Mouse (Mus musculus): ENCODE measurements around the gene Rhof. TPM values are rescaled to one million over a fixed set of nuclear protein-coding genes. Genes with fewer than 3 reads are reported as not detected.
A peak's percentile ranks its signal among the peaks of the same experiment; 100 is the strongest.

Gene Rhof
- polyA plus RNA-seq, 1 experiment = 70.7 TPM

GRCm38 (mm10) chr5:123139722-123140627 is 7.5 kb upstream of the Rhof start:
- no peak for TF ChIP-seq POLR2A (IDR thresholded peaks at IDR 0.05; ENCODE audit: low read depth, low read length)
- no peak for TF ChIP-seq CTCF (IDR thresholded peaks at IDR 0.05; ENCODE audit: extremely low read depth, insufficient read depth, insufficient read length, insufficient replicate concordance)
- Histone ChIP-seq H3K4me3 (ENCODE audit: extremely low read depth, insufficient read depth, insufficient read length) (peak overlapping the region; percentile 71), H3K27me3 (ENCODE audit: control insufficient read depth, insufficient read depth, low read length) (no peaks in the 10 kb centered on the region), H3K4me1 (ENCODE audit: control insufficient read depth, insufficient read depth, insufficient read length) (peaks cover 29% of the 10 kb centered on the region; the same call in 1 of the 2 replicates), H3K36me3 (ENCODE audit: control insufficient read depth, insufficient read depth, low read length) (peaks cover 17% of the 10 kb centered on the region), H3K27ac (ENCODE audit: insufficient read depth, low read length) (peak overlapping the region; percentile 99)
- WGBS = 2% methylated on average over 28 of the region's 28 CpGs
- DNase-seq (ENCODE audit: low read depth in 1 of 2, low spot score in 2 of 2) = no peak

GRCm38 (mm10) chr5:123138953-123139721 is 6.6 kb upstream of the Rhof start:
- peaks cover 20% of the 10 kb centered on the region; the same call in 1 of the 2 replicates for H3K4me1 ChIP-seq (ENCODE audit: control insufficient read depth, insufficient read depth, insufficient read length)
- 2% methylated on average over 39 of the region's 39 CpGs for WGBS
- DNase-seq (ENCODE audit: low read depth in 1 of 2, low spot score in 2 of 2) = peak in 1 of 2 experiments; percentile 68

DNA sequence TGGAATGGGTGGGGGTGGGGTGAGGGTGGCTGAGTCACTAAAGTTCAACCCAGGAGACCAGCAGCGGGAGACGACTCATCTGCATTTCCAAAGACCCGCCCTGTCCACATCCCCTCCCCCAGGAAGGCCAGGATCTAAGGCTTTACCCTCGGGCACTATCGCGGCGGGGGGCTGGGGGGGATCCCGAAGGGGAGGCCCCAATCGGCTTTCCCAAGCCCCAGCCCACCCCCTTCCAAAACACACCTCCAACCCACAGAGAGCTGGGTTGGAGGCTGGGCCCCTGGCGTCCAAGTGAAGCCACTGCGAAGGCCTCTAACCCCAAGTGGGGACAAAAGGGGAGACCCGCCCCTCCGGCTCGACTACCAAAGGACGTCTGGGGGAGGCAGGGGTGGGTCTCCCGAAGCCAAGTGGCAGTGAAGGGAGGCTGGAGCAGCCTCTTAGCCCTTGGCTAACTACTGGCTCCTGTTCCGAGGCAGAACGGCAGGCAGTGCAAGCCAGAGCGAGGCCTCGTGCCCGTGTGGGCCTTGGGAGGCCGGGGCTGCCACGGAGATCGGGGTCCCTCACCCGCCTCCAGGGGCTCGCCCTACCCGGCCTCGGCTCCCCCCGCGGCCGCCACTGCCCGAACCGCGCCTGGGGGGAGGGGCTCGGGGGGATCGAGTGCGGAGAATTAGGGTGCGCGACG is 5.9 kb upstream of the Rhof start:
- DNase-seq (ENCODE audit: low read depth in 1 of 2, low spot score in 2 of 2) = no peak
- Histone ChIP-seq H3K27ac (ENCODE audit: insufficient read depth, low read length) (peak overlapping the region; percentile 99), H3K4me3 (ENCODE audit: extremely low read depth, insufficient read depth, insufficient read length) (peak overlapping the region; percentile 71), H3K27me3 (ENCODE audit: control insufficient read depth, insufficient read depth, low read length) (no peaks in the 10 kb centered on the region), H3K4me1 (ENCODE audit: control insufficient read depth, insufficient read depth, insufficient read length) (peaks cover 18% of the 10 kb centered on the region; the same call in 1 of the 2 replicates), H3K36me3 (ENCODE audit: control insufficient read depth, insufficient read depth, low read length) (peaks cover 28% of the 10 kb centered on the region)
- 5% methylated on average over 38 of the region's 40 CpGs for WGBS
- TF ChIP-seq POLR2A (IDR thresholded peaks at IDR 0.05; ENCODE audit: low read depth, low read length) (0 out of 2 replicates have a peak, but pooled peaks have one; percentile 17), CTCF (IDR thresholded peaks at IDR 0.05; ENCODE audit: extremely low read depth, insufficient read depth, insufficient read length, insufficient replicate concordance) (no peak)

More at GRCm38 (mm10) chr5:123138953-123139721, 6.6 kb upstream of the Rhof start:
- Histone ChIP-seq H3K27me3 (ENCODE audit: control insufficient read depth, insufficient read depth, low read length) (no peaks in the 10 kb centered on the region), H3K4me3 (ENCODE audit: extremely low read depth, insufficient read depth, insufficient read length) (peak overlapping the region; percentile 71), H3K27ac (ENCODE audit: insufficient read depth, low read length) (peak overlapping the region; percentile 99), H3K36me3 (ENCODE audit: control insufficient read depth, insufficient read depth, low read length) (peaks cover 25% of the 10 kb centered on the region)
- no peak for TF ChIP-seq CTCF (IDR thresholded peaks at IDR 0.05; ENCODE audit: extremely low read depth, insufficient read depth, insufficient read length, insufficient replicate concordance)
- TF ChIP-seq POLR2A (IDR thresholded peaks at IDR 0.05; ENCODE audit: low read depth, low read length) = peak; percentile 28; the same call in 1 of the 2 replicates

- WGBS = 24% methylated on average over 5 of the region's 6 CpGs
- Histone ChIP-seq H3K27ac (ENCODE audit: insufficient read depth, low read length) (peak overlapping the region; percentile 99), H3K4me3 (ENCODE audit: extremely low read depth, insufficient read depth, insufficient read length) (peak overlapping the region; percentile 71), H3K36me3 (ENCODE audit: control insufficient read depth, insufficient read depth, low read length) (peaks cover 28% of the 10 kb centered on the region), H3K4me1 (ENCODE audit: control insufficient read depth, insufficient read depth, insufficient read length) (peaks cover 18% of the 10 kb centered on the region; the same call in 1 of the 2 replicates), H3K27me3 (ENCODE audit: control insufficient read depth, insufficient read depth, low read length) (no peaks in the 10 kb centered on the region)
- no peak for TF ChIP-seq CTCF (IDR thresholded peaks at IDR 0.05; ENCODE audit: extremely low read depth, insufficient read depth, insufficient read length, insufficient replicate concordance)
- no peak for TF ChIP-seq POLR2A (IDR thresholded peaks at IDR 0.05; ENCODE audit: low read depth, low read length)
- no peak for DNase-seq (ENCODE audit: low read depth in 1 of 2, low spot score in 2 of 2)
Observed at GRCm38 (mm10) chr5:123137910-123138229, 5.4 kb upstream of the Rhof start.

DNA sequence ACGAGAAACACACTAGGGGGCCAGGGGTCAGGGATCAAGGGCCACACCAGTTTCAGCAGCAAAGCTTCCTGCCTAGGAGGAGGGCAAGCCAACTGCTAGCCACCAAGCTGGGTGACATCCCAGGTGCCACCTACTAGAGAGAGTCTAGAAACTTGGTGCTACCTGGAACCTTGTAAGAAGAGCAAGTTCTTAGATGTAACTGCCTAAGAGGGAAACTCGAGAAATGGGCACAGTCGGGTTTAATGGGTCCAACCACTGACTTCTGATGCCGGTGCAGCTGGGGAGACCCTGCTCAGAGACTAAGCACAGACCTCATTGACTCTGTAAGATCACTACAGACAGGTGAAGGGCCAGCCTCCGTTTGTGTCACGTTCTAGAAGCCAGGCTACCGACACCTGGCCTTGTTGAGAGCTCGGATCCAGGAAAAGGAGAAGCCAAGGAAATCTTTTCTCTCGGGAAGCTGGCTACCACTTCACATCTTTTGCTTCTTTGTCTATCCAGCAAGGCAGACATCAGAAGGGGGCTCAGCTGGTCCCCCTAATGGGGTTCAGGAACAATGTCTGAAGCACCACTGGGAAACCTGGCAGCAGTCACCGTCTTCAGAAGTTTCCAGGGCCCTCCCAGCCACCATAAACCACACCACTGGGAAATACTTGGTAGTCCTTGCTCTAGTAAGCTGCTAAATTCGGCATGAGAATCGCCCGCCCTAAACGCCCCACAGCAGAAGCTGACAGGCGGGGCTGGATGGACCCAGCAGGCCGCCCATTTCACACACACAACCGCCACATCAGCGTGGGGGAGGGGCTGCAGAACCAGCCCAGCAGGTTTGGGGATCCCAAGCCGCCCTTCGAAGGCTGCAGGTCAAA is 4.8 kb upstream of the Rhof start:
- H3K27me3 ChIP-seq (ENCODE audit: control insufficient read depth, insufficient read depth, low read length) = no peaks in the 10 kb centered on the region
- peak overlapping the region; percentile 71 for H3K4me3 ChIP-seq (ENCODE audit: extremely low read depth, insufficient read depth, insufficient read length)
- WGBS = 13% methylated on average over 20 of the region's 20 CpGs
- peaks cover 20% of the 10 kb centered on the region; the same call in 1 of the 2 replicates for H3K4me1 ChIP-seq (ENCODE audit: control insufficient read depth, insufficient read depth, insufficient read length)
- TF ChIP-seq POLR2A (IDR thresholded peaks at IDR 0.05; ENCODE audit: low read depth, low read length) (no peak), CTCF (IDR thresholded peaks at IDR 0.05; ENCODE audit: extremely low read depth, insufficient read depth, insufficient read length, insufficient replicate concordance) (no peak)
- H3K27ac ChIP-seq (ENCODE audit: insufficient read depth, low read length) = peak overlapping the region; percentile 99
- DNase-seq (ENCODE audit: low read depth in 1 of 2, low spot score in 2 of 2) = peak in 1 of 2 experiments; percentile 63
- H3K36me3 ChIP-seq (ENCODE audit: control insufficient read depth, insufficient read depth, low read length) = peaks cover 28% of the 10 kb centered on the region

Measured in spleen, adult 2 months (tissue).